26 mouse cellular contexts compared by ENCODE assay signal in the genomic region with DNA sequence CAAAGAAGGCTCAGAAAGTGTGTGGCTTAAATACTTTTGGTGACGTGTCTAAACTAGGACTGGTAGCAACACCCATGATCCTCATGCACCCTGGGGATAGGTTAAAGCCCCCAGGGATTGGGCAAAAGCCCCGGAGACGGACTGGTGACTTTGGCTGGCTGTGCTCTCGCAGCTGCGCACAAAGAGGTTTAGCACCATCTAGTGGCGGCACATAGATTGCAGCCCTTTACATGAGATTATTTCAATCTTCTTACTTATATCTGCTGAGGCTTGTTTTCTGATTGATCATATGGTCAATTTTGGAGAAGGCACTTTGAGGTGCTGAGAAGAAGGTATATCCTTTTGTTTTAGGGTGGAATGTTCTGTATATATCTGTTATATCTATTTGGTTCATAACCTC. TPM values are rescaled to one million over a fixed set of nuclear protein-coding genes. Genes with fewer than 3 reads are reported as not detected.
DNase-seq lines count a peak whose midpoint lies in the region; TF ChIP-seq lines count a peak whose summit lies in the region.
"Not testable (repeated sequence)": the region's sequence is repeated elsewhere in the genome, so short reads cannot be mapped to it uniquely, and the experiment has no call there.
"Had no signal": no experiment of that assay in that cellular context is flagged by ENCODE, and none has a peak within 500 bp of the region (broad histone marks: within the 10 kb centered on the region; RNA-seq: fewer than 3 reads in every experiment).

No protein-coding gene starts in this region.

- not testable (repeated sequence) for H3K4me3 ChIP-seq in left cerebral cortex, adult 2 months; thymus, adult 2 months (ENCODE audit: control insufficient read depth, insufficient read depth, low read length)

- H3K36me3 ChIP-seq in thymus, adult 2 months (ENCODE audit: control insufficient read depth, insufficient read depth, low read length): not testable (repeated sequence)

- not testable (repeated sequence) for TF ChIP-seq POLR2A in thymus, adult 2 months (IDR thresholded peaks at IDR 0.05; ENCODE audit: control insufficient read depth, extremely low read depth, insufficient read depth, low read length, poor library complexity)

- TF ChIP-seq CTCF in left cerebral cortex, adult 2 months (IDR thresholded peaks at IDR 0.05): peak; percentile 6
- not testable (repeated sequence) for TF ChIP-seq CTCF in thymus, adult 2 months (IDR thresholded peaks at IDR 0.05; ENCODE audit: borderline replicate concordance, control insufficient read depth, extremely low read depth, insufficient read depth, low read length, poor library complexity)

- intact Hi-C loops in left cerebral cortex, adult 2 months (cut with DNase I): not testable (repeated sequence)

- 20% methylated on average over 6 of the region's 6 CpGs for WGBS in thymus, adult 2 months

- DNase-seq in adrenal gland, postnatal 10 days: peak; percentile 2
- DNase-seq in embryo, embryonic 10.5 days (ENCODE audit: low spot score): peak; percentile 0
- DNase-seq in induced T-regulatory cell, adult 2 months (ENCODE audit: low read depth): peak; percentile 1
- peak; percentile 27 for DNase-seq in kidney, postnatal 10 days
- DNase-seq in left cerebral cortex, adult 2 months (ENCODE audit: extremely low spot score in 1 of 2, low spot score in 2 of 2): not testable (repeated sequence)
- peak; percentile 1 for DNase-seq in lung, postnatal 10 days
- peak; percentile 1 for DNase-seq in thymus, adult 2 months

- not testable (repeated sequence) for H3K27ac ChIP-seq in left cerebral cortex, adult 2 months; thymus, adult 2 months (ENCODE audit: control insufficient read depth, insufficient read depth, low read length)

- H3K4me1 ChIP-seq in thymus, adult 2 months (replicated peaks; ENCODE audit: control insufficient read depth, insufficient read depth, low read length): not testable (repeated sequence)

- not testable (repeated sequence) for H3K27me3 ChIP-seq in thymus, adult 2 months (ENCODE audit: control insufficient read depth, insufficient read depth, low read length)

RNA-seq across cellular contexts. Expression of a gene that starts 9.7 kb away (rescaled TPM):
- total RNA-seq in adrenal gland, postnatal 10 days (2021): not detected
- not detected for total RNA-seq in left cerebral cortex, adult 2 months (2021)
- polyA plus RNA-seq in thymus, adult 2 months (2012; rRNA removed): 0.09 TPM in 1 of 2 replicates, not detected in the other
- total RNA-seq: adrenal gland, postnatal 36 days; ES-E14; gastrocnemius, postnatal 14 days; heart, adult 18-20 months; hematopoietic stem cell, adult 5-6 weeks; left cerebral cortex, adult 8-10 months; megakaryocyte, adult 5-6 weeks had no signal
- polyA plus RNA-seq: activated CD4-positive, CD25-positive, alpha-beta regulatory T cell, adult 4 months; cortical plate, adult 2 months; embryonic facial prominence, embryonic 13.5 days; forebrain, embryonic 14.5 days; heart, embryonic 14.5 days; hindbrain, embryonic 16.5 days; kidney, embryonic 14.5 days; limb, embryonic 11.5 days; liver, embryonic 12.5 days; lung, embryonic 16.5 days; midbrain, embryonic 13.5 days; neural tube, embryonic 12.5 days had no signal
